Mouse (Mus musculus): ENCODE measurements around the gene Kdm5a.
A peak's percentile ranks its signal among the peaks of the same experiment; 100 is the strongest.

The Kdm5a gene

GRCm38 (mm10) chr6:120472455-120473140 lies 108.7 kb downstream of the Kdm5a start:
- no peak for DNase-seq (ENCODE audit: low spot score)

GRCm38 (mm10) chr6:120473427-120473826 lies 109.5 kb downstream of the Kdm5a start:
- DNase-seq (ENCODE audit: low spot score): no peak

GRCm38 (mm10) chr6:120475288-120475687 lies 111.4 kb downstream of the Kdm5a start:
- DNase-seq (ENCODE audit: low spot score): no peak

- no peak for DNase-seq (ENCODE audit: low spot score)
These were observed 115.4 kb downstream of the Kdm5a start for GRCm38 (mm10) chr6:120479302-120479701.

GRCm38 (mm10) chr6:120480361-120480760 lies 116.4 kb downstream of the Kdm5a start:
- no peak for DNase-seq (ENCODE audit: low spot score)

- no peak for DNase-seq (ENCODE audit: low spot score)
These were observed 117.6 kb downstream of the Kdm5a start for GRCm38 (mm10) chr6:120481538-120481937.

GRCm38 (mm10) chr6:120482021-120482420 lies 118.1 kb downstream of the Kdm5a start:
- DNase-seq (ENCODE audit: low spot score): no peak

GRCm38 (mm10) chr6:120482756-120483155 lies 118.8 kb downstream of the Kdm5a start:
- DNase-seq (ENCODE audit: low spot score): no peak

GRCm38 (mm10) chr6:120483211-120483626 lies 119.3 kb downstream of the Kdm5a start:
- DNase-seq (ENCODE audit: low spot score): peak; percentile 41

- no peak for DNase-seq (ENCODE audit: low spot score)
These were observed 121.1 kb downstream of the Kdm5a start for GRCm38 (mm10) chr6:120485038-120485437.

- DNase-seq (ENCODE audit: low spot score): no peak
These were observed 122.2 kb downstream of the Kdm5a start for GRCm38 (mm10) chr6:120486051-120486510.

GRCm38 (mm10) chr6:120488647-120489046 lies 124.7 kb downstream of the Kdm5a start:
- DNase-seq (ENCODE audit: low spot score): no peak

GRCm38 (mm10) chr6:120489461-120489860 lies 125.5 kb downstream of the Kdm5a start:
- no peak for DNase-seq (ENCODE audit: low spot score)

- no peak for DNase-seq (ENCODE audit: low spot score)
These were observed 127.1 kb downstream of the Kdm5a start for GRCm38 (mm10) chr6:120491064-120491463.

GRCm38 (mm10) chr6:120491862-120492498 lies 128.1 kb downstream of the Kdm5a start:
- DNase-seq (ENCODE audit: low spot score): no peak

GRCm38 (mm10) chr6:120492499-120493373 lies 128.8 kb downstream of the Kdm5a start:
- DNase-seq (ENCODE audit: low spot score): peak; percentile 45

- no peak for DNase-seq (ENCODE audit: low spot score)
These were observed 129.7 kb downstream of the Kdm5a start, which contains the start of gene Tmem121b for GRCm38 (mm10) chr6:120493374-120494181. Gene Tmem121b, minus strand, starts transcription at chr6:120493807.

Data from urinary bladder, postnatal 14 days (tissue).